Mouse (Mus musculus) A20 (cell line): ENCODE measurements around the gene Itih3.

ENCODE experiments used
- DNase-seq: peaks from one replicate; pipeline ENCODE4 v3.0.0-alpha.2; 2011; ENCODE audit warnings: low read depth, low spot score

The Itih3 gene

GRCm38 (mm10) chr14:30923375-30924105 is at the start of gene Itih3:
TSS of gene Itih3 (minus strand) at chr14:30923760.
- no peak for DNase-seq

- DNase-seq = peak; percentile 33
Measured at GRCm38 (mm10) chr14:30960366-30960765, 36.8 kb upstream of the Itih3 start.

GRCm38 (mm10) chr14:30959031-30959430 is 35.5 kb upstream of the Itih3 start:
- no peak for DNase-seq

- DNase-seq = no peak
Measured at GRCm38 (mm10) chr14:30958517-30958916, 35.0 kb upstream of the Itih3 start.

- DNase-seq = peak; percentile 97
Measured at GRCm38 (mm10) chr14:30951154-30951825, 27.7 kb upstream of the Itih3 start, which contains the start of gene Nek4. TSS of gene Nek4 (plus strand) at chr14:30951377.

- no peak for DNase-seq
Measured at GRCm38 (mm10) chr14:30949986-30950385, 26.4 kb upstream of the Itih3 start.

GRCm38 (mm10) chr14:30944745-30945144 is 21.2 kb upstream of the Itih3 start:
- no peak for DNase-seq

- peak; percentile 73 for DNase-seq
Measured at GRCm38 (mm10) chr14:30943860-30944674, 20.5 kb upstream of the Itih3 start.

- DNase-seq = no peak
Measured at GRCm38 (mm10) chr14:30943038-30943437, 19.5 kb upstream of the Itih3 start, which contains the start of gene Itih1. TSS of gene Itih1 (minus strand) at chr14:30943289.

GRCm38 (mm10) chr14:30942254-30942653 is 18.7 kb upstream of the Itih3 start:
- no peak for DNase-seq

- DNase-seq = no peak
Measured at GRCm38 (mm10) chr14:30933351-30933750, 9.8 kb upstream of the Itih3 start.

- no peak for DNase-seq
Measured at GRCm38 (mm10) chr14:30930386-30930785, 6.8 kb upstream of the Itih3 start.

- no peak for DNase-seq
Measured at GRCm38 (mm10) chr14:30925492-30925891, 1.9 kb upstream of the Itih3 start.

GRCm38 (mm10) chr14:30922053-30922670 is 1.4 kb downstream of the Itih3 start:
- no peak for DNase-seq

GRCm38 (mm10) chr14:30916516-30916915 is 7.0 kb downstream of the Itih3 start:
- DNase-seq = no peak

- DNase-seq = no peak
Measured at GRCm38 (mm10) chr14:30913404-30913803, 10.2 kb downstream of the Itih3 start.

- no peak for DNase-seq
Measured at GRCm38 (mm10) chr14:30912641-30913040, 10.9 kb downstream of the Itih3 start.

- DNase-seq = no peak
Measured at GRCm38 (mm10) chr14:30911141-30911540, 12.4 kb downstream of the Itih3 start.

- DNase-seq = peak; percentile 57
Measured at GRCm38 (mm10) chr14:30907814-30908265, 15.7 kb downstream of the Itih3 start.

- DNase-seq = no peak
Measured at GRCm38 (mm10) chr14:30906001-30906400, 17.6 kb downstream of the Itih3 start.

- no peak for DNase-seq
Measured at GRCm38 (mm10) chr14:30904307-30904706, 19.3 kb downstream of the Itih3 start.

GRCm38 (mm10) chr14:30903036-30903435 is 20.5 kb downstream of the Itih3 start:
- no peak for DNase-seq
